Mouse (Mus musculus) stomach, postnatal 0 days (tissue): ENCODE measurements around the gene Zfhx3.

Experiments used
- CTCF ChIP-seq: IDR thresholded peaks from 2 replicates; pipeline ENCODE4 v1.5.1; 2016; ENCODE audit warnings: antibody characterized with exemption, low read depth, mild to moderate bottlenecking, moderate library complexity
- EP300 ChIP-seq: optimal IDR thresholded peaks from 2 replicates; pipeline ENCODE3; 2016; ENCODE audit warnings: antibody characterized with exemption

GRCm38 (mm10) chr8:108433321-108433720, 490.9 kb downstream of the Zfhx3 start:
- TF ChIP-seq CTCF: no peak
- TF ChIP-seq EP300: no peak
